Mouse (Mus musculus): ENCODE measurements around the gene Ano2.
A peak's percentile ranks its signal among the peaks of the same experiment; 100 is the strongest.

Ano2 gene

GRCm38 (mm10) chr6:125914446-125914845 is 224.2 kb downstream of the Ano2 start:
- DNase-seq (ENCODE audit: low spot score), result no peak

DNA sequence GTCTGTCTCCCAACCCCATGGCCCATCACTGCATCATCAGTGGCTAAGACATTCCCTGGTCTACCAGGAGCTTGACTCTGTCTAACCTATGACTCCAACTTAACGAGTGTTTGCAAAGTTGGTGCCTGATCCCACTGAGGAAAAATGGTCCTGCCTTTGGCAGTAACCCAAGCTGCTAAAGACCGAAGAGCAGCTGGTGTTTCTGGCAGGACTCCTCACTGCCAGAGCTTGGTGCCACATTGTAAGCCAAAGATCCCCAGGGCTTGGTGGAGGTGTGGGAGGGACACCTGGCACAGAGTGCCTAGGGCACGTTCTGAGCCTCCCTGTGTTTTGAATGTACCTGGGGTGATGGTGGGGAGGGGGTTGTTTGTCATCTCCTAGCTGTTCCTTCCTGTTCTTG is 232.5 kb downstream of the Ano2 start:
- no peak for DNase-seq (ENCODE audit: low spot score)

- DNase-seq (ENCODE audit: low spot score), result no peak
These were observed 234.8 kb downstream of the Ano2 start for GRCm38 (mm10) chr6:125924979-125925378.

GRCm38 (mm10) chr6:125925861-125926260 is 235.6 kb downstream of the Ano2 start:
- no peak for DNase-seq (ENCODE audit: low spot score)

- no peak for DNase-seq (ENCODE audit: low spot score)
These were observed 241.7 kb downstream of the Ano2 start for GRCm38 (mm10) chr6:125931926-125932325.

GRCm38 (mm10) chr6:125954965-125955364 is 264.7 kb downstream of the Ano2 start:
- DNase-seq (ENCODE audit: low spot score), result no peak

DNA sequence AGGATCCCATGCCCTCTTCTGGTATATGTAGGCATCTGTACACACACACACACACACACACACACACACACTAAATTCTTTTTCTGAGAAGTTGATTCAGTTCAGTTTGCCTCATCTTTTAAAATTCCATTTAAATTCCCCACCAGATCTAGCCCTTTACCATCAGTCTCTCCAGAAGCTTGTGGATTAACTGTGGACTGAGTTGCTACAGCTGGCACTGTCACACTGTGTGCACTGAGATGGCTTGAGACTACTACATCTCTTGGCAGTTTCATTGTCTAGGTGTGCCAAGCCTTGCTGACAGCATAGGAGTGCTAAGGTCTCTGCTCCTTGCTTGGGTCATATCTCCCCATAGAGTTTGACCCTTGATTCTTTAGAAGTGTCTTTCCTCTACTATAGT is 283.3 kb downstream of the Ano2 start:
- DNase-seq (ENCODE audit: low spot score), result no peak

- no peak for DNase-seq (ENCODE audit: low spot score)
These were observed 285.7 kb downstream of the Ano2 start for GRCm38 (mm10) chr6:125975788-125976465.

DNA sequence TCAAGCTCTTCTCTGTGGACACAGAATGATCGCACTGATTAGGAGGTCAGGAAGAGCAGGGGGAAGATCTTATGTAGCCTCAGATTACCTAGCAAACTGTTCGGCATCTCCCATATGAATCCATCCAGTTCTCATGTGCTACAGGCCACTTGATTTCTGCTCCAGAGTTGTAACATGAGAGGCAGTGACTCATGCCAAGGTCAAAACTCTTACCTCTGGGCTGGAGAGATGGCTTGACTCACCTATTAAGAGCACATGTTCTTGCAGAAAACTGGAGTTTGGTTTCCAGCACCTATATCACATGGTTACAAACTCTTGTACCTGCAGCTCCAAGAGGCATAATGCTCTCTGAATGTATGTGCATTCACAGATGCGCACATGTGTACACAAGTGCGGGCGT is 289.4 kb downstream of the Ano2 start:
- DNase-seq (ENCODE audit: low spot score), result no peak

DNA sequence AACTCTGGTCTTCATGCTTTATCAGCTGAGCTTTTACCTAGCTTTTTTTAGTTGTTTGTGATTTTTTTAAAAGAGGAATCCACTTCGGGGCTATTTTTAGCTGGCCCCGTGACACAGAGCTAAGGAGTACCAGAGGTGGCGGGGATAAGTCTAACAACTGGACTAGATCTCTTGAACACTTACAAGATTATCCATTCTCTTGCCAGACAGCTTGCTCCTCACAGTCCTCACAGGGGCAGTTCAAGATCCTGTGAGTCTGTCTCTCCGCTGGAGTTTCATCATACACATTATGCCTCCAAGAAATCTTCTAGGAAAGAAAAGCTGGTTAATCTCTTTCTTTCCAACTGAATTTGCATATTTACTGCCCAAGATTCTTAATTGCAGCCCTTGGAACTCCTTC is 293.8 kb downstream of the Ano2 start:
- no peak for DNase-seq (ENCODE audit: low spot score)

DNA sequence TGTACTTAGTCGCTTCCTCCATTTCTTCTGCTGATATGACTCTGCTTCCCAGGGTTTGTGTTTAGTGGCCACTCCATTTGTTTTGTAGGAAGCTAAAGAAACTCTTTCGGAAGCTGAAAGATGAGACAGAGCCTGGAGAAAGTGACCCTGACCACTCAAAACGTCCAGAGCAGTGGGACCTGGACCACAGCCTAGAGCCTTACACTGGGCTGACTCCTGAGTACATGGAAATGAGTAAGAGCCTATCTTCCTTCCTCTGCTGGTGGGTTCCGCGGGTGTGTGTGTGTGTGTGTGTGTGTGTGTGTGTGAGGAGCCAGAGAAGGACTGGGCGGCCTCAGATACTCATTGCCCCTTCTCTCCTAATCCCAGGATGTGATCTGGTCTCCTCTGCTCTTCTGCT is 302.5 kb downstream of the Ano2 start:
- no peak for DNase-seq (ENCODE audit: low spot score)

- no peak for DNase-seq (ENCODE audit: low spot score)
These were observed 311.6 kb downstream of the Ano2 start for GRCm38 (mm10) chr6:126001797-126002196.

DNA sequence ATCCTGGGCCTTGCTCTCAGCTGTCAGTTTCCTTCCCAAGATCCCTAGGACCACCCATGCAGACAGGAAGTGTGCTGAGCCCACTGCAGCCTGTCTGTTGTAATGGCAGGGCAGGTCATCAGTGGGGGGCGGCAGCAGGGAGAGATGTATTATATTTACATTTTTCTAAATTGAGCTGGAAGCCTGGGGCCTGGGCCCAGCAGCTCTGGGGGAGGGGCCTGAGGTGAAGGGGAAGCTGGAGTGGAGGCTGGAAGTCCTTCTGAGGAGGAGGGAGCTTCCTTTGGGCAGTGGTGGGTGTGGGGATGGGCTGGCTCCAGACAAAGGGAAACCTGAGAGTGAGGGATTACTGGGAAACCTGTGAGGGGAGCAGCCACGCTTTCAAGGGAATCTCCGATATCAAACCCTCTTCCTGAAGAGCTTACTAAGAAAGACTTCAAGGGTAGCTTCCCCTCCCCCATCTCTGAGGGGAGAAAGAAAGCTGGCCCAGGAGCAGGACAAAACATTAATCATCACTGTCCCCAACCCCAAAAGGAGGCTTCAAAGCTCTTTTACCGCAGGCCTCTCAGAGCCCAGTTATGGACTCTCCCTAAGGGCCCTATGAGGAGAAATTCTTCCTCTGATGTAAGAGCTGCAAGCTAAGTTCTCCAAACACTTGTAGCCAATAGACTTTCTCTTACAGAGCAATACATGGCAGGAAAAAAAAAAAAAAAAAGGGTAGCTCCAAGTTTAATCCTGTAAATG is 313.0 kb downstream of the Ano2 start:
- DNase-seq (ENCODE audit: low spot score), result no peak

- no peak for DNase-seq (ENCODE audit: low spot score)
These were observed 316.4 kb downstream of the Ano2 start for GRCm38 (mm10) chr6:126006647-126007046.

DNA sequence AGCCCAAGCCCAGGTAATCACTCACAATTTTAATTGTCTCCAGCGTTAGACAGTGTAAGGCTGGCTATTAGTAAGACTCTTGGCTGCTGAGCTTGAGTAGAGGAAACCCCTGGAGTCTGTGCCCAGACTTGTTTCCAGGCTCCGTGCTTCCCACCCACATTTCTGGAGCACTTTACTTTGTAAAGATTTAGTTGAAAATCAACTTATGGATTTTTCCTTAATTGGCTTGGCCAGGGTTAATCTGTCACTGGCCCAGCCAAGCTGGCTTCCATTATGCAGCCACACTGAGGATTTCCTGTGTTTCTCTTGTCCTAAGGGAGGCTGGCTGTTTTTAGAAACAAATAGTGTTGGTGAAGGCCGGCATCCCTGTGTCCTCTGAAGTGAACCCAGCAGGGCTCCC is 318.9 kb downstream of the Ano2 start:
- no peak for DNase-seq (ENCODE audit: low spot score)

DNA sequence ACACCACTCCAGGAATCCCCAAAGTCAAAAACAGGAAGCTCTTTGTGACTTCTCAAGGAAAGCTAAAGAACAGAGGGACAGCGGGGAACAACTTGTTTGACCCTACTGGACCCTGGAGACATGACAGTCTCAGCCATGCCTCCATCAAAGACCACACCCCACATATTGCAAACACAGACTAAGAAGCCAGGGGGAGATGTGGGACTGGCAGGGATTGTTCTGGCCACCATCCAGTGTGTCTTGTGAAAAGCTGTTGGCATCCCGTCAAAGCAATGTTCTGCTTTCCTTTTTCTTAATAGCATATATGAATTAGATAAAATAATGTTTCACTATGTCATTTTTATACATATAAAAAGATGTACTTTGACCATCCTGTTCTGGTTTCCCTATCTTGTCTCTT is 326.8 kb downstream of the Ano2 start:
- no peak for DNase-seq (ENCODE audit: low spot score)

GRCm38 (mm10) chr6:126018411-126018810 is 328.2 kb downstream of the Ano2 start:
- no peak for DNase-seq (ENCODE audit: low spot score)

- DNase-seq (ENCODE audit: low spot score), result no peak
These were observed 343.6 kb downstream of the Ano2 start for GRCm38 (mm10) chr6:126033693-126034402.

DNA sequence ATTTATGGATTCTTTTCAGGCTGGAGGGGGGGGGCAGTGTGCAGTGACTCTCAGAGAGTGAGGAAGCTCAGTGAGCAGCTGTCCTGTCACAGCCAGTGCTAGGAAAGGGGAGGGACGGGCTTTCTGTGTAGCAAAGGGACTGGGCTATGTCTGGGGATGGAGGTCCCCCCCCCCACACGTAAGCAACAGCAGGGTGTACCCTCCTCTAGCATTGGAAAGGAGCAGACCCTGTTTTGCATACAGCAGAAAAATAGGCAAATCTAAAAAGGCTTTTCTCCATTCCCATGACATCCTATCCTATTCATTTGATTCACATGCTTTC is 344.1 kb downstream of the Ano2 start:
- no peak for DNase-seq (ENCODE audit: low spot score)

GRCm38 (mm10) chr6:126034728-126035127 is 344.5 kb downstream of the Ano2 start:
- DNase-seq (ENCODE audit: low spot score), result peak; percentile 54

DNA sequence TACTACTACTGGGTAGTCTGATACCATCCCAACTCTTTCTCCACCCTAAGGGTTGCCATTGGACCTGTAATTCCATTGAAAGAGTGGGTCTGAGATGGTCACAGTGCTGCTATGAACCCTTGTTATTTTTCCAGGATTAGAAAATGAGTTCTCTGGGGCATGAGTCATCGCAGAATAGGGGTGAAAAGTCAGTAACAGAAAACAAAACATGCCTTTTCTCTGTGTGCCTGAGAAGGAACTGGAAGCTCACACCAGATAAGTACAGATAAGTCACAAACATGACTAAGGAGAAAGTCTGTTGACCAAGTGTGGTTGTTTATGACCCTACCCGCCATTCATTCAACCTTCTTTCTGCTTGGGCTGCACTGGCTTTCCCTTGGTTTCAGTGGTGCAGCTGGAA is 345.4 kb downstream of the Ano2 start:
- DNase-seq (ENCODE audit: low spot score), result no peak

DNA sequence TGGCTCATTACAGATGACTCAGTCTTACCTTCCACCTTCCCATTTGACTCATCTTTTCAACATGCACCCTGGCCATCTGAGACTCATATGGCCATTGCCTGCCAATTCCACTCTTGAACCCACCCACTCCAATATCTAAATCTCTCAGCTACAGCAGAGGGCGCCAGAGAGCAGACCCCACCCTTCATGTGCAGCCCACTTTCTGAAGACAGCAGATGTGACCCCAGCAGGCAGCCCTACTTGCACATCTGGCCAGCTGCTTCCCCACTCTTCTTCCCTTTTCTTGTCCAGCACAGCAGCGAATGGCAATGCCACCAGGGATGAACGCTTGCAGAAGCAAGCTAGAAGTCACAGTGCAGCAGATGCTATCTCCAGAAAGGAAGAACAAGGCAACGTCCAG is 355.7 kb downstream of the Ano2 start:
- peak; percentile 47 for DNase-seq (ENCODE audit: low spot score)

- DNase-seq (ENCODE audit: low spot score), result no peak
These were observed 358.0 kb downstream of the Ano2 start for GRCm38 (mm10) chr6:126048206-126048605.
